Mouse (Mus musculus) T-helper 2 cell (primary cell): ENCODE data around the gene Rps23.
"Not testable (repeated sequence)": the region's sequence is repeated elsewhere in the genome, so short reads cannot be mapped to it uniquely, and the experiment has no call there.

Experiments used
- in situ Hi-C: fragments of 300-600 bp; cut with MboI, MseI; formaldehyde crosslinking; loops from one replicate; pipeline ENCODE4 v1.15.1; 2025; ENCODE audit warnings: high pct_unique_total_duplicates

The Rps23 gene

GRCm38 (mm10) chr13:90922751-90923612 is at the start of gene Rps23:
Rps23 (plus strand) TSS chr13:90922958.
- in situ Hi-C loops: no loop called here

- in situ Hi-C loops: no loop called here
Measured at GRCm38 (mm10) chr13:90881727-90882429, 40.9 kb upstream of the Rps23 start.

DNA sequence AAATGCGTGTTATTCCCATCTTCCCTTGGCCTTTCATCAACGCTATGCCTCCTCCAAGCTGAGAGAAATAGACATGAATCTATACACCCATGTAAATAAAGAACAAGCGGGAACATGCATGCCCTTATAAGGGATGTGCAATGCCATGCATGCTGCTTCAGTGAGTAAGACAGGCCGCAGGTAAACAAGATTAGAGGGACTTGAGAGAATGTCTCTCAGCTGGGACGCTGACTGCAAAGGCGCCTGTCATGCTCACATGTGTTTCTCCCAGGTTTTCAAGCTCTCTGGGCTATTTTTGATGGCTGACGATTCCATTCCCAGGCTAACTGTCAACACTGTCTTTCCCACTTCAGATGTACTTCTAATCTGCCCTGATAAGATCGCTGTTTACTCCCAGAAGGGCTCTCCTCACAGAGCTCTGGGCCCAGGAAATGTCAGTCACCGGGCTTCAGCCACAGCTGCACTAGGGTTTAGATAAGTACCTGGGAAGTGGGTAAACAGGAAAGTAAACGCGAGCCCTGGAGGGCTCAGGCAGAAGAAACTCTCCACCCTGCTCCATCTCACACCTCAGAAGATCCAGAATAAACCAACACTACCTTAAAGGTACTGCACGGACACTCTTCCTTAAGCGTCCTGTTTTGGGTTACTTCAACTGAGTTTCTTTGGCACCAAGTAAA is 36.8 kb upstream of the Rps23 start:
- in situ Hi-C loops: no loop called here

GRCm38 (mm10) chr13:90886568-90886983 is 36.2 kb upstream of the Rps23 start:
- in situ Hi-C loops: no loop called here

GRCm38 (mm10) chr13:90890111-90890510 is 32.6 kb upstream of the Rps23 start:
- in situ Hi-C loops: no loop called here

DNA sequence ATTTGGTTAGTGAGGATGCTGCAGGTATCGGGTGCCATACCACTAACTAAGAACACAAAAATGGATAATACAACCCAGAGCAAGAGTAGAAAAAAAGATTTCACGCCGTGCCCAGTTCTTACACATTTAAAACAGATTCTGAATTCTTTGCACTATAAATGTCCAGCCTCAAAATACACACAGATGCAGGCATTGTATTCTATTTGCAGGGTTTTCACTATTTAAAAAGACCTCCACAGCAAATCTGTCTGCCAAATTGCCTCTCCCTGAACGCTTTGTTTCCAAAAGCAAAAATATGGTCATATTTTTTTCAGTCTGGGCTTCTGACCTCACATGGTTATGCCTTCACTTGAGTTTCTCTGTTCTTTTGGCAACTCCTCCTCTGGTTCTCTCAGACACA is 27.9 kb upstream of the Rps23 start:
- in situ Hi-C loops: no loop called here

DNA sequence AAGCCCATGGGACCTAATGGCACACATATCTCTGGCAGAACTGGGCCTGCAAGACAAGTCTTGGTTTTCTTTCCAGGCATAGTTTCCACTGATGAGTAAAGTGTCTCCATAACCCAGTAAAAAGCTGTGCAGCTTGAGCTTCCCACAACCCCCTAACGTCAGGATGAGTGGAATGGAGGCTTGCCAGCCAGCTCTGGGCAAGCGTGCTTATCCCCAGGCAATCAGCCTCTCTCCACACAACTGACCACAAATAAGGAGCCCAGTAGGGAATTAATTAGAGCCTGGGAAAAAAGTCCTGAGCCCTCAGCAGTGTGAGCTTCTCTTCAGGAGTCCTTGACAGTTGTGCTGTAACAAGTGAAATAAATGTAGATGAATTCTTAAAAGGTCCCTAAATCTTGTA is 26.7 kb upstream of the Rps23 start:
- in situ Hi-C loops: no loop called here

DNA sequence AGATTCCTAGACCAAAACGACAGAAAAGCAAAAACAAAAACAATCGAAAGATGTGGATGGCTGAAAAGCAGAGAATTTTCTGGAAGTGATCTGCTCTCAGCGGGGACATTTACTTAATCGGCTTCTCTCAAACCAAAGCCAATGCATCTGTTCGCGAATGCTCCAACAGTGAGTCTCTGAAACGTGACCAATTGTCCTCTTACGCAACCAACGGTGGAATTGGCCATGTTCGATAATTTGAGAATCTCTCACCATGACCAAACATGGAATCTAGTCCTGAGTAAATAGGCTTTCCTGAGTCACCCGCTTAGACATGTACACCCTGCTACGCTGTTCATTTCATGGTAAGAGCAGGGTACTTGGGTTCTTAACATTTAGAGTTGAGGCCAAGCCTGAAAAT is 25.9 kb upstream of the Rps23 start:
- in situ Hi-C loops: no loop called here

DNA sequence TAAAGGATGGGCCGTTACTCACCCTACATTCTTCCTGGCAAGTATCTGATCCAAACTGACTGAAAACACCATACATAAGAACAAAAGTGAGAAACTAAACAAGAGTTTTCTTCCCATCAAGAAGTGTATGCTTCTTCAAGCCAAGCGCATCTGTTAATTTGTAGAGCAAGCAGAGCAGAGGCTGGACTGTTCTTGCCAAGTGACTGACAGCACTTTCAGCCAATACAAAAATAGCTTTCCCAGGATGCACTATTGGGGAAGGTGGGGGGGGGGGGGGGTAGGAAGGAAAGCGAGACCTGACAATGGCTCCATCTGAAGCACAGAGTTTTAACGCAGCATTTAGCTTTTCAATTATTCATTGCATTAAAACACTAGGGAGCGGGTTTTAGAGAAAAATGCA is 17.6 kb upstream of the Rps23 start, which contains the start of gene Atp6ap1l:
Atp6ap1l (minus strand) TSS at position 180 of the 400 bp plus-strand sequence.
- in situ Hi-C loops: no loop called here

- in situ Hi-C loops: no loop called here
Measured at GRCm38 (mm10) chr13:90907376-90907775, 15.4 kb upstream of the Rps23 start.

GRCm38 (mm10) chr13:90912760-90913674 is 9.7 kb upstream of the Rps23 start:
- in situ Hi-C loops: no loop called here

- in situ Hi-C loops: no loop called here
Measured at GRCm38 (mm10) chr13:90913675-90914192, 9.0 kb upstream of the Rps23 start.

- in situ Hi-C loops: no loop called here
Measured at GRCm38 (mm10) chr13:90914721-90915120, 8.0 kb upstream of the Rps23 start.

GRCm38 (mm10) chr13:90923617-90924016 is 859 bp downstream of the Rps23 start:
- in situ Hi-C loops: not testable (repeated sequence)

DNA sequence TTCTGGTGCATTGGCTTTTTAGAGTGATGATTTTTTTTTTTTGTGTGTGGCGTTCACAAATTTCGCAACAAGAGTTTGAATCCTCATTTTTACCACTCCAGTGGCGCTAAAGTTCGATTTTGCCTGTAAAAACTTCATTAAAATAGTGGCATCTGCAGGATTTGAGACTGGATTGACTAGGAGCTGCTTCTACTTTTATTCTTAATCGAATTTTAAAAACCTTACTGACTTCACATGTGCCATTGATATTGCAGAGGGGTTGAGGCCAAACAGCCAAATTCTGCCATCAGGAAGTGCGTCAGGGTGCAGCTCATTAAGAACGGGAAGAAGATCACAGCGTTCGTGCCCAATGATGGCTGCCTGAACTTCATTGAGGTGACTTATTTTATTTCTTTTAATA is 1.3 kb downstream of the Rps23 start:
- in situ Hi-C loops: no loop called here

GRCm38 (mm10) chr13:90925191-90925590 is 2.4 kb downstream of the Rps23 start:
- in situ Hi-C loops: loop anchor here (25.0 kb wide), 1 partner anchor 712 kb away; no protein-coding TSS in a partner anchor

DNA sequence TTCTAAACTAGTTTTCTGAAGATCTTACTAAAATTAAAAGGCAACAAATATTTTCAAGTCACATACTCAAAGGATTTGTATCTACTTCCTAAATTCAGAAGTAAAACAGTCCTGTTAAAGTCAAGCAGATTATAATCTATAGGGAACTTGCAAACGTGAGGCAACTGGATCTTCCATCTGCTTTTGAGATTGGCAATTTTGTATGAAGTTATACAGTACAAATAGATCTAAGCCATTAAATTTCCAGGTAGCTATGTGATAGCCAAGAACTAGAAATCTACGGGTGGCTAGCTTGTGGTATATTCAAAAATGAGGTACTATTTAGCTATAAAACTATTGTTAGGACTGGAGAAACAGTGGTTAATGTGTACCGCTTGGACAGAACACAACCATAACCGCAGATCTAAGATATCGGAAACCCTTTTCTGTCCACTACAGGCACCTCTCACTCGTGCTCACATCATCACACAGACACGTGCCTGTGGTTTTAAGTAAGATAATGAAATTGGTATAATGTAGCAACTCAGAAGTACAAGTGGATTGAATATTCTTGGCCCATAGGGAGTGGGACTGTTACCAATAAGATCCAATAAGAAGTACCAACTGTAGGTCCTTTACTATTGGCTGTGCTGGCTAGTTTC is 3.5 kb downstream of the Rps23 start:
- in situ Hi-C loops: loop anchor here (25.0 kb wide), 1 partner anchor 711 kb away; no protein-coding TSS in a partner anchor

- in situ Hi-C loops: loop anchor here (25.0 kb wide), 1 partner anchor 710 kb away; no protein-coding TSS in a partner anchor
Measured at GRCm38 (mm10) chr13:90926938-90927633, 4.3 kb downstream of the Rps23 start.

- in situ Hi-C loops: loop anchor here (25.0 kb wide), 1 partner anchor 709 kb away; no protein-coding TSS in a partner anchor
Measured at GRCm38 (mm10) chr13:90928266-90928665, 5.5 kb downstream of the Rps23 start.
